Mouse (Mus musculus) kidney, postnatal 36 days (tissue): ENCODE results near the gene Cks1b.

Experiments
- DNase-seq, 2 experiments: peaks; one replicate each; pipeline ENCODE4 v3.0.0; 2021 to 2022; ENCODE audit warnings: mixed read lengths in 2 of 2

Cks1b gene

GRCm38 (mm10) chr3:89381233-89381632, 37.0 kb downstream of the Cks1b start:
- DNase-seq: no peak

- no peak for DNase-seq
These were observed 37.5 kb downstream of the Cks1b start for GRCm38 (mm10) chr3:89380711-89381110.

- DNase-seq: no peak
These were observed 37.9 kb downstream of the Cks1b start for GRCm38 (mm10) chr3:89380291-89380690.

GRCm38 (mm10) chr3:89379388-89380131, 38.6 kb downstream of the Cks1b start:
- DNase-seq: peak in 1 of 2 experiments; percentile 18

- peak; percentile 74 to 80 for DNase-seq
These were observed 39.7 kb downstream of the Cks1b start for GRCm38 (mm10) chr3:89378394-89379067.

- DNase-seq: no peak
These were observed 40.4 kb downstream of the Cks1b start for GRCm38 (mm10) chr3:89377831-89378230.

- DNase-seq: no peak
These were observed 44.5 kb downstream of the Cks1b start for GRCm38 (mm10) chr3:89373581-89374231.

GRCm38 (mm10) chr3:89367338-89367737, 50.8 kb downstream of the Cks1b start:
- DNase-seq: peak in 1 of 2 experiments; percentile 46

GRCm38 (mm10) chr3:89365486-89366414, 52.4 kb downstream of the Cks1b start:
- DNase-seq: no peak
